Mouse (Mus musculus): ENCODE results near the gene Fam216b.

DNA sequence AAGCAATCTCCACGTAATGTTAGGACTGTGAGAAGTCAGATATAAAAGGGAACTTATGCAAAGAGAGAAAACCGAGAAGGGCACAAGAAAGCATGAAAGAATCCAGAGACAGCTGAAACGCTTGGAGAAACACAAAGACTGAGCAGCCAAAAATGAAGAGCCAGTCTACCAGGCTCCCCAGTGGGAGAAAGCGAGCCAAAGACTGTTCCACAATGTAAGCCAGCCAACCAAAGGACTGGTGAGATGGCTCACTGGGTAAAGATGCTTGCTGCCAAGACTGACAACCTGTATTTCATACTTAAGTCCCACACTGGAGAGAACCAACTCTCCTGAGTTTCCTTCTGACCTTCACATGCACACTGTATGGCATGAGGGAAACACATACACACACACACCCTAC is 784 bp upstream of the Fam216b start:
- TF ChIP-seq CTCF (conservative IDR thresholded peaks at IDR 0.05; ENCODE audit: insufficient read depth, insufficient read length, low read depth, low read length) (no peak), POLR2A (IDR thresholded peaks at IDR 0.05; ENCODE audit: low read depth, low read length) (no peak)

All from kidney, adult 2 months (tissue).